Mouse (Mus musculus) heart, adult 2 months (tissue): ENCODE measurements around the gene Hspb8.

Experiments used
- CTCF ChIP-seq: fragments of 200-600 bp; IDR thresholded peaks from 2 replicates; pipeline ENCODE4 v1.8.1; 2022; ENCODE audit warnings: antibody characterized with exemption, mild to moderate bottlenecking, moderate library complexity
- POLR2A ChIP-seq: fragments of 200-500 bp; IDR thresholded peaks from 2 replicates; pipeline ENCODE4 v1.6.1; 2011; ENCODE audit warnings: mild to moderate bottlenecking, low read depth, low read length, control low read depth; ENCODE audit not compliant: insufficient read depth

DNA sequence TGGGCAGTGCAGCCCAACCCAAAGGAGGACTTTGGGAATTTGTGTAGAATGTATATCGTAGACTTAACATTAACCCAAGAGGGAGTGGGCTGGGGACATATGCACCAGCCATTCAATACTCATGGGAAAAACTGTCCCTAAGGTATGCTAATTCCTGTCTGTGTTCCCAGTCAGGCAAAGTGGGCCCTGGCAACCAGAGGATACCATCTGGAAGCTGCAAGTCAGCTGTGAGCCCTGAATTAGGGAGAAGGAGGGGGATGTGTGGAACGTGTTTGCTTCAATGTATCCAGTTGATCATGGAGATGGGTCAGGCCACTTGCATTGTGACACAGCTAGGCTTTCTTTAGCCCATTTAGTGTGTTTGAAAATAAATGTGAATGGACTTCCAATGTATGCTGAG lies 37.3 kb upstream of the Hspb8 start:
- TF ChIP-seq POLR2A (no peak), CTCF (no peak)
